Mouse (Mus musculus): ENCODE results near the gene Csk. TPM values are rescaled to one million over a fixed set of nuclear protein-coding genes. Genes with fewer than 3 reads are reported as not detected.

Csk gene
- polyA plus RNA-seq, 1 experiment from 2014 or later = 13.1 TPM

DNA sequence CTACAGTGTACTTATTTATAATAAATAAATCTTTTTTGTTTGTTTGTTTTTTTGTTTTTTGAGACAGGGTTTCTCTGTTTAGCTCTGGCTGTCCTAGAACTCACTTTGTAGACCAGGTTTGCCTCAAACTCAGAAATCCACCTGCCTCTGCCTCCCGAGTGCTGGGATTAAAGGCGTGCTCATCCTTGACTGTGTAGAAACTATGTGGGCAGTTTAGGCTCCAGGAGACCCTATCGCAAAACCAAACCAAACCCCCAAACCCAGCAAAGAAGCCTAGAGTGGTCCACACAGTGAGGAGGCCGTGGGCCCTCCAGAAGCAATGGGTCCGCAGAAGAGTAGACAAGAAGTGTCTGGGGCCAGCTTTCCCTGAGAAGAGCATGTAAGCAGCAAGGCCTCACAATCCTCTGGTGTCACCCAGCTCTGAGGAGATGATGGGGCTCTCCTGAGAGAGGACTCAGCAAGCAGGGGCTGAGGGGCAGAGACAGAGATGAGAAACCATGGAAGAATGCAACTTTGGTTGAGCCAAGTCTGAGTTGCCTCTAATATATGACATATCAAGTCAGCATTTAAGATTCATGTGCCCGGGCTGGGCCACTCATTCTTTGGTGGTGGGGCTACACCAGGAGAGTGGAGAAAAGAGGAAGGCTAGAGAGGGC lies 3.2 kb downstream of the Csk start:
- Histone ChIP-seq H3K4me3 (ENCODE audit: control insufficient read depth in 1 of 2, insufficient read depth in 1 of 2, low read depth in 1 of 2, low read length in 2 of 2) (no peak overlapping the region), H3K27ac (replicated peaks in 1 of 2; ENCODE audit: control insufficient read depth in 1 of 2, insufficient read depth in 1 of 2, low read depth in 2 of 2, low read length in 2 of 2) (no peak overlapping the region), H3K36me3 (ENCODE audit: control insufficient read depth, insufficient read depth, low read length) (no peaks in the 10 kb centered on the region), H3K4me2 (ENCODE audit: low read length) (no peak overlapping the region), H3K4me1 (ENCODE audit: control insufficient read depth in 2 of 2, insufficient read depth in 2 of 2, low read length in 2 of 2) (peaks cover 2 to 8% of the 10 kb centered on the region in 2 experiments; a peak in 3 of 4 replicates), H3K9me3 (ENCODE audit: control insufficient read depth, low read length) (no peaks in the 10 kb centered on the region), H3K9ac (ENCODE audit: low read length) (no peak overlapping the region), H3K27me3 (ENCODE audit: control insufficient read depth, insufficient read depth, low read length) (peaks cover 10% of the 10 kb centered on the region; the same call in 1 of the 2 replicates)
- ATAC-seq (ENCODE audit: insufficient number of reproducible peaks, insufficient read depth, low FRiP score, low read depth) = no peak
- 85% methylated on average over 6 of the region's 6 CpGs for WGBS

DNA sequence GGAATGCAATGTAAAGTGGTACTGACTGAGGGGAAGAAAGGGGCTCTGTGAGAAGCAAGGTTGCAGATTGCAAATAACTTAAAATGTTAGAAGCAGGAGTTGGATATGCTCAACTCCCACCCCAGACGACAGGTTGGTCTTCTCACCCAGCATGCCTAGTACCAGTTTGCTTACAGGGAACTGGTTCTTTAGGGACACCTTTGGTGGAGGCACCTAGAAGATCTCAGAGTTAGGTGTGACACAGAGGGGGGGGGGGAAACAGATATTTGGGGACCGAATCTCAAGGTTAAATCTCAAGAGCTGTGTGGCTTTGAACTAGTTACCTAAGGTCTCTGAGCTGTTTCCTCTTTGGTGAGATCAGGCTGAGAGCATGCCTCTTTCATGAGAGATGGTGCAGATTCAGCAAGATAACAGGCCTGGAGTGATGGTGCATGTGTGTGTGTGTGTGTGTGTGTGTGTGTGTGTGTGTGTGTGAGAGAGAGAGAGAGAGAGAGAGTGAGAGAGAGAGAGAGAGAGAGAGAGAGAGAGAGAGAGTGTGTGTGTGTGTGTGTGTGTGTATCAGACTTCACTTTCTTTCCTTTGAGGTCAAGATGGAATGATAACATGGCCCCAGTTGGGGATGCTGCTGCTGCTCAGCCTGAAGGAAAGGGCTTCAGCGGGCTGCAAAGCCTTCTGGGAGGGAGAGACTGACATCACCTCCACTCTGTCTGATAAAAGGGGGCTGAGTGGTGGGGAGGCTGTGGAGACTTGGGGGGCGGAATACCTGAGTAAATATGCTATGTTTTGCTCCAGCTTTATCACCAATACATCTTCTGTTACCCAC lies 5.9 kb downstream of the Csk start:
- WGBS = 43% methylated on average over 4 of the region's 4 CpGs
- no peaks in the 10 kb centered on the region for H3K27me3 ChIP-seq (ENCODE audit: control insufficient read depth, insufficient read depth, low read length)
- H3K4me2 ChIP-seq (ENCODE audit: low read length) = no peak overlapping the region
- H3K4me3 ChIP-seq (ENCODE audit: control insufficient read depth in 1 of 2, insufficient read depth in 1 of 2, low read depth in 1 of 2, low read length in 2 of 2) = no peak overlapping the region
- no peak overlapping the region for H3K27ac ChIP-seq (replicated peaks in 1 of 2; ENCODE audit: control insufficient read depth in 1 of 2, insufficient read depth in 1 of 2, low read depth in 2 of 2, low read length in 2 of 2)
- ATAC-seq (ENCODE audit: insufficient number of reproducible peaks, insufficient read depth, low FRiP score, low read depth) = no peak
- no peak overlapping the region for H3K9ac ChIP-seq (ENCODE audit: low read length)
- H3K9me3 ChIP-seq (ENCODE audit: control insufficient read depth, low read length) = no peaks in the 10 kb centered on the region
- H3K36me3 ChIP-seq (ENCODE audit: control insufficient read depth, insufficient read depth, low read length) = peaks cover under 1% of the 10 kb centered on the region
- peaks cover 13 to 28% of the 10 kb centered on the region in 2 experiments for H3K4me1 ChIP-seq (ENCODE audit: control insufficient read depth in 2 of 2, insufficient read depth in 2 of 2, low read length in 2 of 2)

- no peak overlapping the region for H3K4me2 ChIP-seq (ENCODE audit: low read length)
Measured at GRCm38 (mm10) chr9:57646551-57647103, 6.8 kb downstream of the Csk start.

DNA sequence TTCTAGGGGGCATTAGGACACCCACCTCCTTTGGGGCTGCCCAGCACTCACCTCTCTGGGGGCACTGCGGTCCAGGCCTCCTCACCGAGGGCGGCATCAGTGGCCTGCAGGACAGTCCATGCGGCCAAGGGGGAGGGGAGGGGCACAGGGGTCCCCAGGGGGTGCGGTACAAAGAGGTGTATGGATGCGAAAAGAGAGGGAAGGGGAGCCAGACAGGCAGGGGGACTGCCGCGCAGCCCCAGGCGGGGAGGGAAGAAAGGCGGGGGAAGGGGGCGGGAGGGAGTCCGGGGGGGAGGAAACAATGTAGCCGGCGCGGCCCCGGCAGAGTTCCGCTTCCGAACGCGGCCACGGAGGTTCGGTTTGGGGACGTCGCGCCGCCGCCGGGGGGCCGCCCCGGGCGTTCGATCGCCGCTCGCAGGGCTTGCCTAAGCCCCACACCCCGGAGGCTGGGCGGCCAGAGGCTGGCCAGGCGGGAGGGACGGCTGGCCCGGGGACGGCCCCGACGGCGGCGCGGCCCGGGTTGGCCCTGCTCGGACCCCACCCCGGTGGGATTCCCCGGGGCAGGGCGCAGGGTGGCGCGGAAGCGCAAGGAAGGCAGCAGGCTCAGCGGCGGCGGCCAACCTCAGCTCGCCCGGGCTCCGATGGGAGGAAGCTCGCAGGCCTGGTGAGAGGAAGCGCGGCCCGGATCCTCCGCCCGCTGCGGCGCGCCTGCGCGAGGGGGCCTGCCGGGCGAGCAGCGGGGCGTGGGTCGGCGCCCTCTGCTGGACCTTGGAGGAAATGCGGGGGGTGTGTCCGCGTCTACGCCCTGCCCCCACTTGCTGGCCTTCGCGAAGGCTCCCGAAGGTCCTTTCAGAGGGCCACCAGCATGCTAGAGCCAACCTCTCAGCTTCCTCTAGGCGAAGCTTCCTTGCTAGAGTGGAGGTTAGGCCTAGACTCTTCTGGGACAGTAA lies 8.2 kb downstream of the Csk start:
- peak overlapping the region; percentile 71 to 98 for H3K4me3 ChIP-seq (ENCODE audit: control insufficient read depth in 1 of 2, insufficient read depth in 1 of 2, low read depth in 1 of 2, low read length in 2 of 2)
- H3K27me3 ChIP-seq (ENCODE audit: control insufficient read depth, insufficient read depth, low read length) = no peaks in the 10 kb centered on the region
- peak overlapping the region; percentile 83 to 97 for H3K27ac ChIP-seq (replicated peaks in 1 of 2; ENCODE audit: control insufficient read depth in 1 of 2, insufficient read depth in 1 of 2, low read depth in 2 of 2, low read length in 2 of 2)
- ATAC-seq (ENCODE audit: insufficient number of reproducible peaks, insufficient read depth, low FRiP score, low read depth) = peak; percentile 83
- under 1% methylated on average over 72 of the region's 85 CpGs for WGBS
- peaks cover 19 to 41% of the 10 kb centered on the region in 2 experiments for H3K4me1 ChIP-seq (ENCODE audit: control insufficient read depth in 2 of 2, insufficient read depth in 2 of 2, low read length in 2 of 2)
- no peaks in the 10 kb centered on the region for H3K9me3 ChIP-seq (ENCODE audit: control insufficient read depth, low read length)
- H3K9ac ChIP-seq (ENCODE audit: low read length) = peak overlapping the region; percentile 99
- peak overlapping the region; percentile 93 for H3K4me2 ChIP-seq (ENCODE audit: low read length)
- H3K36me3 ChIP-seq (ENCODE audit: control insufficient read depth, insufficient read depth, low read length) = peaks cover 13% of the 10 kb centered on the region

More at GRCm38 (mm10) chr9:57646551-57647103, 6.8 kb downstream of the Csk start:
- H3K27me3 ChIP-seq (ENCODE audit: control insufficient read depth, insufficient read depth, low read length) = no peaks in the 10 kb centered on the region
- peaks cover 10% of the 10 kb centered on the region for H3K36me3 ChIP-seq (ENCODE audit: control insufficient read depth, insufficient read depth, low read length)
- ATAC-seq (ENCODE audit: insufficient number of reproducible peaks, insufficient read depth, low FRiP score, low read depth) = no peak
- peaks cover 13 to 31% of the 10 kb centered on the region in 2 experiments for H3K4me1 ChIP-seq (ENCODE audit: control insufficient read depth in 2 of 2, insufficient read depth in 2 of 2, low read length in 2 of 2)
- no peaks in the 10 kb centered on the region for H3K9me3 ChIP-seq (ENCODE audit: control insufficient read depth, low read length)
- H3K9ac ChIP-seq (ENCODE audit: low read length) = no peak overlapping the region
- 73% methylated on average over 12 of the region's 12 CpGs for WGBS
- no peak overlapping the region for H3K27ac ChIP-seq (replicated peaks in 1 of 2; ENCODE audit: control insufficient read depth in 1 of 2, insufficient read depth in 1 of 2, low read depth in 2 of 2, low read length in 2 of 2)
- no peak overlapping the region for H3K4me3 ChIP-seq (ENCODE audit: control insufficient read depth in 1 of 2, insufficient read depth in 1 of 2, low read depth in 1 of 2, low read length in 2 of 2)

- H3K4me3 ChIP-seq (ENCODE audit: control insufficient read depth in 1 of 2, insufficient read depth in 1 of 2, low read depth in 1 of 2, low read length in 2 of 2) = peak overlapping the region; percentile 71 to 98
- H3K27me3 ChIP-seq (ENCODE audit: control insufficient read depth, insufficient read depth, low read length) = no peaks in the 10 kb centered on the region
- peak overlapping the region in 1 of 2 experiments; percentile 97; a peak in 1 of 4 replicates for H3K27ac ChIP-seq (replicated peaks in 1 of 2; ENCODE audit: control insufficient read depth in 1 of 2, insufficient read depth in 1 of 2, low read depth in 2 of 2, low read length in 2 of 2)
- peaks cover 26 to 49% of the 10 kb centered on the region in 2 experiments for H3K4me1 ChIP-seq (ENCODE audit: control insufficient read depth in 2 of 2, insufficient read depth in 2 of 2, low read length in 2 of 2)
- peak overlapping the region; percentile 99 for H3K9ac ChIP-seq (ENCODE audit: low read length)
- no peaks in the 10 kb centered on the region for H3K9me3 ChIP-seq (ENCODE audit: control insufficient read depth, low read length)
- H3K36me3 ChIP-seq (ENCODE audit: control insufficient read depth, insufficient read depth, low read length) = peaks cover 13% of the 10 kb centered on the region
- ATAC-seq (ENCODE audit: insufficient number of reproducible peaks, insufficient read depth, low FRiP score, low read depth) = no peak
- WGBS = 1% methylated on average over 17 of the region's 18 CpGs
- H3K4me2 ChIP-seq (ENCODE audit: low read length) = peak overlapping the region; percentile 93
Measured at GRCm38 (mm10) chr9:57644442-57644943, 8.9 kb downstream of the Csk start.

DNA sequence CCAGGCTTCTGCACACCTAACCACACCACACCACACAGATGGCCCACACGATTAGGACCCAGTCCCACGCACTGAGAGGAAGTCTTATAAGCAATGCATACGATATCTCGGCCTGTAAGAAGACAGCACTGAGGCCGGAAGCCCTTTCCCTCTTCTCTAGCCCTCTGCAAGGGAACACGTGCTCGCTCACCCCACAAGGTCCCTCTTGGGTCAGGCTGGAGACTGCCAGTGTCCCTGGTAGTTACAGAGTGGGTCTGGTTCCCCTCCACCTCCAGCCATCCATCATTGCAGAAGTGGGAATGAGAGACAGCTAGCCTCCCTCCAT lies 9.6 kb downstream of the Csk start:
- H3K36me3 ChIP-seq (ENCODE audit: control insufficient read depth, insufficient read depth, low read length) = peaks cover 13% of the 10 kb centered on the region
- H3K27me3 ChIP-seq (ENCODE audit: control insufficient read depth, insufficient read depth, low read length) = no peaks in the 10 kb centered on the region
- peaks cover 32 to 55% of the 10 kb centered on the region in 2 experiments for H3K4me1 ChIP-seq (ENCODE audit: control insufficient read depth in 2 of 2, insufficient read depth in 2 of 2, low read length in 2 of 2)
- H3K4me2 ChIP-seq (ENCODE audit: low read length) = peak overlapping the region; percentile 93
- ATAC-seq (ENCODE audit: insufficient number of reproducible peaks, insufficient read depth, low FRiP score, low read depth) = no peak
- H3K27ac ChIP-seq (replicated peaks in 1 of 2; ENCODE audit: control insufficient read depth in 1 of 2, insufficient read depth in 1 of 2, low read depth in 2 of 2, low read length in 2 of 2) = no peak overlapping the region
- H3K9ac ChIP-seq (ENCODE audit: low read length) = peak overlapping the region; percentile 99
- H3K4me3 ChIP-seq (ENCODE audit: control insufficient read depth in 1 of 2, insufficient read depth in 1 of 2, low read depth in 1 of 2, low read length in 2 of 2) = peak overlapping the region; percentile 15 to 98
- WGBS = 47% methylated on average over 7 of the region's 7 CpGs
- H3K9me3 ChIP-seq (ENCODE audit: control insufficient read depth, low read length) = no peaks in the 10 kb centered on the region

Data from heart, embryonic 14.5 days (tissue).